Mouse (Mus musculus): ENCODE results near the gene Hoxa9. TPM values are rescaled to one million over a fixed set of nuclear protein-coding genes. Genes with fewer than 3 reads are reported as not detected.

Hoxa9 gene
- total RNA-seq, 2 experiments from 2014 or later = 16.5 to 17.7 TPM

DNA sequence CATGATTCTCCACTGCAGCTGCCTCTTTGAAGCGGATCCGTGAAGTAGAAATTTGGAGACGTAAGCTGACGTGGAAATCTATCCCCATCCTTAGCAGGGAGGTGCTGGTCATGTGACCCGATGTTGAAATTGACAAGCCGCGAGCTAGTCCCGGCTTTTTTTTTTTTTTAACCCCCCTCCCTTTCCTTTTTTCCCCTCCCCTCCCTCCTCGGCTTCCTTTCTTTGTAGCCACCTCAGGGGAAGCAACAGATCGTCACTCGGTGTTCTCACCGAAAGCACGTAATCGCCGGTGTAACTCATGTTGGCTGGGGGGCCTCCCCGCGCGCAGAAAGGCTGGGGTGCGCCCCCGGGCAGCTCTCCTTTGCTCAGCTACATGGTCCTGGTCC is 14.9 kb upstream of the Hoxa9 start, which contains the start of gene Hoxa11:
Gene Hoxa11 (minus strand): TSS at position 54 of the 386 bp plus-strand sequence.
- no peak for DNase-seq (ENCODE audit: low spot score in 2 of 2)

DNA sequence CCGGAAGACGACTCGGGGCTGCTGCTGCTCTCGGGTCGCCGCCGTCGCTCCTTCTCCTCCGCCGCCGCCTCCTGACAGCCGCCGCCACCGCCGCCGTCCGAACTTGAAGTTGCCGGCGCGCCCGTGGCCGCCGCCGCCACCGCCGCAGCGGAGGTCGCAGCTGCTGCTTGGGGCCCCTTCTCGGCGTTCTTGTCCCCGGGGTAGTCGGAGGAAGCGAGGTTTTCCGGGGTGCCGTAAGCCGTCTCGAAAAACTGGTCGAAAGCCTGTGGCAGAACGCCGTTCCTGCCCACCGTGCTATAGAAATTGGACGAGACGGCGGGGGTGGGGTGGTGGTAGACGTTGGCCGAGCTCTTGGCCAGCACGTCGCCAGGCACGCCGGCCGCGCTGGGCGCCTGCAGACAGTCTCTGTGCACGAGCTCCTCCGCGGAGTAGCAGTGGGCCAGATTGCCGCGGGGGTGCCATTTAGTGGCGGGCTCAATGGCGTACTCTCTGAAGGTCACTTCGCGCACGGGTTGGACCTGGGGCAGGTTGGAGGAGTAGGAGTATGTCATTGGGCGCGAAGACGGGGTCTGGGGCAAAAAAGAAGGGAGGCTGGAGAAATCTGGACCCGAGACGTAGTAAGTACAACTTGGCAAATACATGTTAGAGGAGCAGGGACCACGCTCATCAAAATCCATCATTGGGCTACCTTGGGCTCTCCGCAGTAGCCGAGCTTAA is 14.3 kb upstream of the Hoxa9 start:
- peak; percentile 36 to 66 for DNase-seq (ENCODE audit: low spot score in 2 of 2)

DNA sequence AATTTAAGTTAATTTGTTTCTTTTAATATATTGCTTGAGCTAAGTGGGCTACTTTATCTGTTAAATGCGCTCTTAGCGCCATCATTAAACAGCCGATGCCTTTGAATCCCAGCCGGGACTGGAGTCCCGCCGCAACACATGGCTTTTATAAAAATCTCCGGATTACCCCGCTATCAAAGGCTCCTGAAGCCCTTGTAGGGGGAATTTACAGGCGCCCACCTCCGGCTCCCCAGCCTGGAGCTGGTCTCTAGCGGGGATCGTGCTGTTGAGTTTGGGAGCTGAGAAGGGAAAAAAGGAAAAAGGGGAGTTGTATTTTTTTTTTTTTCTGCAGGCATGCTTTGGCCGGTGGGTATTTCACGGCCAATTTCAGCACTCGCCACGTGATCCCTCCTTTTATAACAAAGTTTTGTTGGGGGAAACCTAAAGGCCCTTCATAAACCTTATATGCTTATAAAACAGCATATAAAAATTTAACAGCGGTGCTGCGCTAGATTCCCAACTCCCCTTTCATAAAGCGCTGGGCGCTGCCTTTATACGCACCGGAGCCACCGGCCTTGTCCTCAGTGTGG is 13.7 kb upstream of the Hoxa9 start:
- no peak for DNase-seq (ENCODE audit: low spot score in 2 of 2)

DNA sequence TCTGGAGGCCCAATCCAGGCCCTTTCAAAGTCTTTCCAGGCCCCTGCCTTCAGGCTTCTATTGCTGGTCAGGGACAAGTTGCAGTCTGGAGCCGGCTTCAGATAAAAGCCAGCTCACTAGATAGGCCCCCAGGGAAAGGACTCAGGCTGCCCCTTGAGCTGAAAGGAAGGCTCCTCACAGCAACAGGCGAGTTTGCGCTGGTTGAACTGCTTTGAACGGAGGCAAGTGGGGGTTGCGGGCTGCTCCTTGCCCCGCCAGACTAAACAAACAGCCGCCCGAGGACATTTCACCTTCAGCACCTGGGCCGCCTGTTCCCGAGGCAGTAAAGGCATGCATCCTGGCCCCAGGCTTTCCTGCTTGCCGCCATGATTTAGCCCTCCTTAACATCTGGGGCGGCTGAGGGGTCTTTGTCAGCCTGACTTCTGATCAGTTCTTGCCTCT is 12.8 kb upstream of the Hoxa9 start:
- DNase-seq (ENCODE audit: low spot score in 2 of 2) = no peak

DNA sequence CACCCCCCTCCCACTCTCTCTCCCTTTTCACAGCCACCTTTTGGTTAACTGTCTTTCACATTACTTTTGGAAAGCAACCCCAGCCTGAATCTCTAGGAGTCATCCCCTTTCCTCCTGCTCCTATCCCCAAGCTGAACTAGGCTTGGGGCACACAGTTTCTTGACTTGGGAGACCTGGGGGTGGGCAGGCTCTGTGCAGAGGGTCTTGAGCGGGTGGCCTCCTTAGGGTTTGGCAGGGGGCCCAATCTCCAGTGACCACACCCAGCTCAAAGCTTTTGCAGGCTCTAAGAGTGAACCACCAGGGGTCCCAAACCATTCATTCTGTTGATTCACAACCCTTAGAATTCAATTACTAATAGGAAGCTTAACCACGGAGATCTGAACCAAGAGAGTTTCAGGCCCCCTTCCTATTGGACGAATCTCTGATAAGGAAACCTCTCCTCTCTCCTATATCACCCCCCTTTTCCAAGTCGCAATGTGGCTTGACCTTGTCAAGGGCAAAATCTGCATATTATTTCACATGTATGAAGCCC is 12.0 kb upstream of the Hoxa9 start:
- no peak for DNase-seq (ENCODE audit: low spot score in 2 of 2)

DNA sequence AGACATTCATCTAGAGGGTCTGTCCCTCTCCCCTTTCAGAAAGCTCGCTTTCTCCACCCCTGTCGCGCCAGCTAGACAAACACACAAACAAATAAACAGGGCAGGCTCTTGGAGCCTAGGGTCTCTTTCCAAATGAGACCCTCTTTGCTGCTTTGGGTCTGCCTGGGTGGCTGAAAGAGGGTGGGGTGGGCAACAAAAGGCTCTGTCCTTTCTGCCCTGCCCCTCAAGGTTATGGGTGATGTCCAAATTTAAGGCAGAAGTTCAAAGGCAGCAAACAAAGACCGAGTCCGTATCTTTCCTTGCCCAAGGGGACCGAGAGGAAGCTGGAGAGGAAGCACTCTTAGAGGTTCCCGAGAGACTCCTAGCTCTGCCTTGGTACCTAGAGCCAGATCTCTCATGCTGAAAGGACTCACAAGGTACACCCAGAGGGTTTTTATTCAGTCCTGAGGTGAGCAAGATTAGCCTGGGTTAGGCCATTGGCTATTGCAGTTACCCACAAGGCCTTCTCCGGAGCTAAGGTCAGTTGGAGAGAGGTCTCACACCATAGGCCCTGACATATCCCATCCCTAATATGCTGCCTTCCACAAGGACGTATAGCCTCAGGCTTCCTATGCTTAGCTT is 10.2 kb upstream of the Hoxa9 start:
- DNase-seq (ENCODE audit: low spot score in 2 of 2) = no peak

DNA sequence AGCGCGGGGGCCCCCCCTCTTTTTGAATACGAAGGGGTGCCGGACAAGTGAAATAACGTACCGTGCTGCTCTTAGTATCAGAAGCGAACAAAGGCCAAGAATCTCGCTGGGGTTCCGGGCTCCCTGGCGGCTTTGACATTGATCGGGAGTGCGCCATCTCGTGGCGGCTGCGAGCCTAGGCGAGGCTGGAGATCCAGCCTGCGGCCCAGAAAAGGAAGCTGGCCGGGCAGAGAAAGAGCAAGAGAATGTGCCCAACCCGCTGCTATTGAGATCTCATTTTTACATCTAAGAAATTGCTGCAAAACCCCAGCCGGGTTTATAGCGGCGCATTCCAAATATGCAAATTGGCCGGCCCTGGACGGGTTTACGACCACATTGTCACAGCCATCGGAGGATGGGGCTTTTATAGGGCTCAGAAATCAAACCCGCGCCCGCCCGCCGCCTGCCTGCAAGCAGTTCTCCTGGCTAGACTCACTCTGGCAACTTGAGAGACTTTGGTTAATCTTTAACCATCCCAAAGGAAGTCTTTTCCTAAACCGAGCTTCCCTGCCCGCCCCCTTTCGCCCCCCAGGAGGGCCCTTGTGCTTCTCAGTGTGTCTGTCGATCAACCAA is 9.6 kb upstream of the Hoxa9 start, which contains the start of gene Hoxa10:
Gene Hoxa10 (minus strand): TSS at position 466 of the 612 bp plus-strand sequence.
- DNase-seq (ENCODE audit: low spot score in 2 of 2) = peak; percentile 90 to 93

DNA sequence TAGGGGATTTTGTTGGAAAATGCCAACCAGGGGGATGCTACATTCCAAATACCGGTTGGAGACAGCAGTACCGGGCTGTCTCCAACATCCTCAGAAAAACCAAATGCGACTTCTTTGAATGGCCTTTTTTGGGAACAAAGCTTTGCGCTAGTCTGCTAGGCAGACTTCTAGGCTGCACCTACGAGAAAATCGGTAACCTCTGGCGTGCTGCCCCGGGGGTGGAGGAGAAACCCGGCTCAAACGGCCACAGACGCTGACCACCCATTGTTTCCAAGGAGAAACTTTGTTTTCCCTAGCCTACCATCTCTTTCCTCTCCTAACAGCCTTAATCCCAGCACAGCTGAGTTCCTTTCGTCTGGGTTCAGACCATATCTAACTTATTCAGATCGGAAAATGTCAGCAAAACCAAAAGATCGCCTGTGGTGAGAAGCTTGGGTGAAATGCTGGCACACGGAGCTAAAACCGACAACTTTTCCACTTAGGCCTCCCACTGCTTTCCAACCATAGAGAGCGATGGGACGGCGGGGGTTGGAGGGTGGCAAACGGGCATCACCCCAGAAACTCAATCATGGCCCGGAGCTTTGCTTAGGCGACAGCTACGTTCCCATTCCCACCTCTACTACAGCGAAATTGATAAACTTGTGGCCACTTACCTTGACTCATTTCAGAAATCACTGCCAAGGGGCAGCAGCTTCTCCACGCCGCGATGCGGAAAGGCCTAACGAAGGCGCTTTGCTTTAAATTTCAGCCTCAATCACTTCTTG is 8.9 kb upstream of the Hoxa9 start:
- DNase-seq (ENCODE audit: low spot score in 2 of 2) = no peak

DNA sequence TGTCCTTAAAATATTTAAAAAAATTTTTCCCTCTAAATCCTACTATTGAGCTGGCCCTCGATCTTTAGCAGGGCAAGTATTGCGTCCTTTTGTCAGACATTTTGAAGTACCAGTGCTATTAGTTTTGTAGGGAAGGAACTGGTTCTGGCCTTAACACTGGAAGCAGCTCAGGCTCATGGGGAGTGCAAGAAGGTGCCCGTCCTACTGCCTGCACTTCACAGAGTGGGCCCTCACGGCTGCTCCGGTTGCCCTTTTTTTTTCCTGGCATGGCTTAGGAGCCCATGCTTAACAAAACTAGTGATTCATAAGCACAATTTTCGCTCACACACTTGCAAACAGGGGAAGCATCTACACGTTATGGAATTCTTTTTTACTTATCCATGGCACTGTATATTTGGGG is 8.1 kb upstream of the Hoxa9 start:
- DNase-seq (ENCODE audit: low spot score in 2 of 2) = no peak

DNA sequence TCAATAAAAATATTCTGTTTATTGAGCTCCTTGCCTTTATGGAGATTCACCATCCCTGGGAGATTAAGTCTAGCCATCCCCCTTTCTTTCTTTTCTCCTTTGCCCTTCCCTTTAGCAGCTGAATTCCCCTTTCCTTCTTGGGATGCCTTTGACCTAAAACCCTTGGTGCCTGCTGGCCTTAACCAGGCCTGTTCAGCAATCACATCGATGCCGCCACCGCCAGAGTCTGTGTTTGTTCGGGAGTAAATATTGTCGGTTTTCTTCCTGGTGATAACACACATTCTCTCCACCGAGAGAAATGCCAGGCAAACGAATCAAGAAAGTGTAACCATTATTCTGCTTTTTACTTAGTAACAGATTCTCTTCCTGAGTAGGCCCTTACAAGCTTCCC is 7.3 kb upstream of the Hoxa9 start:
- no peak for DNase-seq (ENCODE audit: low spot score in 2 of 2)

DNA sequence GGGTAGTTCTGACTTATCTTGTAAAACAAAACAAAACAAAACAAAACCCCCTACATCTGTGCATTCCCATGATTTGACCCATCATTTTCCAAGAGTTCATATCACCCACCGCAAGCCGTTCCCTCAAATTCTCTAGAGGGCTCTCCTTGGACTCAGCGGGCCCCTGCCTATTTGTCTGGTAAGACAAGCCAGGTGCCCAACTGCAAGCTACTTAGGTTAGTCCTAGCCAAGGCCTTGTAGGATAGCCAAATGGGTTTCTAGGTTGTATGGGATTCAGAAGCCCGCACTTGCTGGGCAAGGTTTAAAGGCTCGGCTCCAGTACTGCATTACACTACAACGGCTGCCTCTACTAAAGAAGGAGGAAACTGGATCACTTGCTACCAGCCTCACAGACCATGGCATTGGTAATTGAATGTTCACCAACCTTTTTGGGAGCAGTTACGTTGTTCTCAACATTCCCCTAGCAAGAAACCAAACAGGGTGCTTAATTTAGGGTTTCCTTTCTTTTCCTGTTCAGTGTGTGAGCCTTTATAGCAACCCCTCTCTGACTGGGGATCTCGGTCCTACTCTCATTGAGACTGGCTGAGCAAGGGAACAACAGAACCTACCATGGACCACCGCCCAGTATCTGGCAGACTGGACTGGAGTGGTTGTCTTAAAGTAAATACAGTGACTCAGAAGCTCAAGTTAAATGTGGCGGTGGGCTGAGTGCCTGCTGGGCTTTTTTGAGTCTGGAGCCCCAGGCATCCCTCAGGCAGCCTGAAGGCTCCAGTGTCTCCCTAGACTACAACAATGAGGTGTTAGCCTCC is 6.7 kb upstream of the Hoxa9 start:
- no peak for DNase-seq (ENCODE audit: low spot score in 2 of 2)

DNA sequence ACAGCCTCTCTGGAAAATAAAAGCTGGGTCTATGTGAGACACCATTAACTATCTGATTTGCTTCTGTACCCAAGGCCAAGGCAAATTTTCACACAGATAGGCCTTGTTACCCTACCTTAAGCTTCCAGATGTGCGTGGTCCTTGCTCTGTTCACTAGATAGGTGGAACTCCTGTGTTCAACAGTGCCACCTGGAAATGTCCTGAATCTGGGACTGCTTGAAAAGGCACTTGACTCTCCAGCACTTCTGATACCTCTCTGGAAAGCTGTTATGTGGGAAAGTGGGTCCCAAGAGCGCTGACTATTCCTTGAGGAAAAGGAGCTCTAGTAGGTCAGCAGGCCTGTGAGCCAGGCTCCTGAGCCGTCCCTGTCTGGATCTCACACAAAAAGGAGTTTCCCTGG is 5.9 kb upstream of the Hoxa9 start:
- DNase-seq (ENCODE audit: low spot score in 2 of 2) = no peak

DNA sequence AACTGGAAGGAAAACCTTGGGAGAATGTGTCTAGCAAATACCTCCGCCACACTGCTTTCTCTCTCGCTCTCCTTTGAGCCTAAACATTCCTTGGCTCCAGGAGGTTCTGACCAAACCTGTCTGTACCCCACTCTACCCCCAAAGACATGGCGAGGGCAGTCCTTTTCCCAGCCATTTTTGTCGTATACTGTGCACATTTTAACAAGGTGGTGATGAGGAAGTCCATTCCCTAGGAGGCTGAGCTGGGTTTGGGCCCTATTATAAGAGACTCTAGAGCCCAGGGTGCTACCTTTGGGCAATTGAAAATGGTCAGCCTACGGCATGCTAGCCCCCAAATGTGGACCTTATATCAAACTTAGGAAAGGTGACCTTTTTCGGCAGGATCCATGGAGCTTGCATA is 5.0 kb upstream of the Hoxa9 start:
- no peak for DNase-seq (ENCODE audit: low spot score in 2 of 2)

DNA sequence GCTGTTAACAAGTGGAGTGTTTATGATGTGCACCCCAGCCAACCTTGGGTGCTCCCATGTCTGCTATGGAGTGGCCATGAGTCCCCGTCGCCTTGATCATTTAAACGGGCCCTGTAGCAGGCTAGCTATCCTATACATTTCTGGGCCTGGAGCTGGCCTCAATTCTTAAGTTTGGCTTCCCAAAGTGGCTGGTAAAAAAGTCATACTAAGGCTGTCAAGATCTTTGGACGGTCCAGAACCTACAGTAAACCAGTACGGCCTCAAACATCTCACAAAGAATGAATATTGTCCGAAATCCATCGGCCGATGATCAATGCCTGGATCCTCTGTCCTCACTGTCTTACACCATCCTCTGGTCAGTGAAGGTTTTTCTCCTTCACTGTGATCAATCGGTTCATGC is 4.4 kb upstream of the Hoxa9 start:
- DNase-seq (ENCODE audit: low spot score in 2 of 2) = no peak

DNA sequence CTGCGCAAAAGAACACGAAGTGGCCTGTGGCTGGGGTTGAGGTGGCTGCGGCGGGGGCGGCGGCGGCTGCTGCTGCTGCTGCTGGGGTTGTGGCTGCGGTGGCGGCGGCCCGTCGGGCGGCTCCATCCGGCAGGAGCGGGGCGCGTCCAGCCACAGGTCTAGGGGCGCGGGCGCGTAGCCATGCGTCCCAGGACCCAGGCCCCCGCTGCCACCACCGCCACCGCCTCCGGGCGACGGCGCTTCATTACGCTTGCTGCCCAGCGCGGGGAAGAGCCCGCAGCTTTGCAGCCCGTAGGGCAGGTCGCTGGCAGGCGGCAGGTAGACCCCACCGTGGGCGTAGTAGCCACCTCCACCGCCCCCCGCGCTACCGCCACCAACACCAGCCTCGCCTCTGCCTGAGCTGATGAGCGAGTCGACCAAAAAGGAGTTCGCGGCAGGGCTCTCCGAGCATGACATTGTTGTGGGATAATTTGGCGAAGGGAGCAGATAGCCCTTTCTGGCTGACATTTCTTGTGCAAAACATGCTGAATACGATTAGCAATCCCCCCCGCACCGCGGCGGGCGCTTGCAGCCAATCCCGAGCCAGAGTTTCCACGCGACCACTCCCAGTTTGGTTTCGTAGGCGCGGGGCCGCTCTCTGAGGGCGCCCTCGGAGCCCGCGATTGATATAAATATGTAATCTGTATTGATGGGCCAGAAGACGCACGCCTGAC is 3.7 kb upstream of the Hoxa9 start:
- DNase-seq (ENCODE audit: low spot score in 2 of 2) = peak; percentile 58 to 74

DNA sequence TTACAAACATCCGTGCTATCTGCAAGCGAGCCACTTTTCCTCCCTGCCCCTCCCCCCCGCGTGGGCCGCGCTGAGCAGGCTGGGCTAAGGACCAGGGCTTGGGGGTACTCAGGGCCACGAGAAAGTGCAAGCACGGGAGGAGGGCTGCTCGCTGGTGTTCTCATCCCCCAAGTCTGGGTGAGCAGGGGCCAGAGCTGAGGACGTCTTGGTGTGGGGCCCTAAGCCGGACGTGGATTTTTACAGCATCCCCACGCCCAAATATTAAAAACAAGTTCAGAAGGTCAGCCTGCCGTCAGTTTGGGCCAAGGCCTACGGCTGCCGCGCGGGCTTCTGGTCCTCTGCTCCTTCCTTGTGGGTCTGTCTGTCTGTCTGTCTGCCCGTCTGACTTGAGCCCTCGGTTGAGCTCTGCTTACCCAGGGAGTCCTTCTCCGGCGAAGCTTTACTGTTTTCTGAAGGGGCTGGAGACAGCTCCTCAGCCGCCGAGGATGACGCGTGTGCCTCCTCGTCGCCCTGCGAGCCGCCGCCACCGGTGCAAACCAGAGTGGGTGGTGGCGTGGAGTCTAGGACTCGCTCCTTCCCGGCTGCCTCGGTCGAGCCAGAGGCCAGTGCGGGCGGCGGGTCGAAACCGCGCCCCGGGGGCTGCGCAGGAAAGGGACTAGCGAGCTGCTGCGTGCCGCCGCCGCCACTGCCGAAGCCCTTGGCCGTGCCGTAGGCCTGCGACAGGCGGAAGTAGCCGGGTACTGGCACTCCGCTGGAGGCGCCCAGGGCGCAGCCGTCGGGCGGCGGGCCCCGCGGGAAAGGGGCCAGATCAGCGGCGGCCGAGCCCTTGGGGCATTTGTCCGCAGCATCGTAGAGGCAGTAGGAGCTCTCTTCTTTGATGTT is 2.9 kb upstream of the Hoxa9 start:
- peak; percentile 44 to 88 for DNase-seq (ENCODE audit: low spot score in 2 of 2)

DNA sequence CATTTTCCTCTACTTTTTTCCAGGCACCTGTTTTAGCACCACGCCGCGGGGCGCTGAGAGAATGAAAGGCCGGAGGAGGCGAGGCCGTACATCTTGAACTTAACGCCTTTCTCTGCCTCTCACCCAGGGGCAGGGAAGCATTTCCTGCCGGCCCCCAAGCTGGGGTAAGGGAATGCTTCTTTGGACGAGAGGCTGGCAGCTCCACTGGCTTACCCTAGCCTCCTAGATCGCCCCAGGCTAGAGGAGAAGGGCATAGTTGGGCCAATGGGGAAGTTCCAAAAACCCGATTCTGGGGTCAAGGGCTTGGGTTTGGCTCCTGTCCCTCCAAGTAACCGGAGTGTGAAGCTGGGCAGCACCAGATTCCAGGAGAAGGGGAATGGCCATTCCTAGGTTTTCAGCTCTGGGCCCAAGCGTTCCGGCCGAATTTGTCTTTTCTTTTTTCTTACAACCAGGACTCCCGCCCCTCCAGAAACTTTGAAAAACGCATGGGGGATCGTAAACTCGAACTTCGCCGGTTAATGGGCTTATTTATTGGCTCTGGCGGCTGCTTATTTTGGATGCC is 2.2 kb upstream of the Hoxa9 start:
- DNase-seq (ENCODE audit: low spot score in 2 of 2) = no peak

DNA sequence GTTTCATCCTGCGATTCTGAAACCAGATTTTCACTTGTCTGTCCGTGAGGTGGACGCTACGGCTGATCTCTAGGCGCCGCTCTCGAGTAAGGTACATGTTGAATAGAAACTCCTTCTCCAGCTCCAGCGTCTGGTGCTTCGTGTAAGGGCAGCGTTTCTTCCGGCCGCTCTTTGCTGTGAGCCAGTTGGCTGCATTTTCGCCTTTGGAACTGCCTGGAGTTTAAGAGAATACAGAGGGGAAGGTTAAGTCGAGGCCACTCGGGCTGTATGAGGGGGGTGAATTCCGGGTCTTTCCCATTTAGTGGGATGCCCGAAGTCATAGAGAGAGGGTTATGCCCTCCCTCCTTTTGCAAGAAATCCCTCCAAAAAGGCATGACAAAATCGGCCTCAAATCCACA is 1.7 kb upstream of the Hoxa9 start:
- peak in 1 of 2 experiments; percentile 56 for DNase-seq (ENCODE audit: low spot score in 2 of 2)
